Mouse (Mus musculus): Measurements from ENCODE around the gene Nup98. TPM values are rescaled to one million over a fixed set of nuclear protein-coding genes. Genes with fewer than 3 reads are reported as not detected.

The Nup98 gene
- total RNA-seq, 4 experiments from 2014 or later, result 56.0 to 84.3 (median 74.0) TPM

DNA sequence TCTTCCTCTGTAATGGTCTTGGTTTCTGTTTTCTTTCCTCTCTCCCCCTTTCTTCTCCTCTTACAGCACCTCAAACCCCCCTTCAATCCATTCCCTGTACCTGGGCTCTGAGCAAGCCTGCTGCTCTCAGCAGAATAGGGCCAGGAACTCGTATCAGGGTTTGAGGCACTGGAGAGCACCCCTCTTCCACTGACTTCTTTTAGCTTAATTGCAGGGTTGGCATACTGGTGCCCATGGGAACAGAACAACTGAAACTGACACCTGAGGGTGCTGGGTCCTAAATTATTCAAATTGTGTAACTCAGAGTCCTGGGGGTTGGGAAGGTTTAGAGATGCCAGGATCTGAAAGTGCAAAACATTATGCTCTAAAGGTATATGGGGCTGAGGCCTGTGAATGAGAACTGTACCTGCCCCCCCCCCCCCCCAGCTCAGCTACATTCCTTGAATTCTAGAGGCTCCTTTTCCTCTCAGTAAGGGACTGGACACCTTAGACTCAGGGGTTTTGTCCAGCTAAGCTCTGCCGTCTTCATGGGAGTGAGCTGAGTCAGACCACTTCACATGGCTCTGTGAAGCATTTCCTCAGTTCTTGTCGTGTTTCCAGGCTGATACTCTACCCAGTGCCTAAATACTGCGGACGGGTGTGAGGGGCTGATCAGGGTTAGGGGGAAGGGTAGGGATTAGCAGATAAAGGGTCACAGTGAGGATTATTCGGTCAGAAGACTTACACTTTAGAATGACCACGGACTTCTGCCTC is 93.2 kb downstream of the Nup98 start, which contains the start of gene Chrna10:
Gene Chrna10 (minus strand): TSS at position 250 of the 753 bp plus-strand sequence.
- DNase-seq, result no peak

DNA sequence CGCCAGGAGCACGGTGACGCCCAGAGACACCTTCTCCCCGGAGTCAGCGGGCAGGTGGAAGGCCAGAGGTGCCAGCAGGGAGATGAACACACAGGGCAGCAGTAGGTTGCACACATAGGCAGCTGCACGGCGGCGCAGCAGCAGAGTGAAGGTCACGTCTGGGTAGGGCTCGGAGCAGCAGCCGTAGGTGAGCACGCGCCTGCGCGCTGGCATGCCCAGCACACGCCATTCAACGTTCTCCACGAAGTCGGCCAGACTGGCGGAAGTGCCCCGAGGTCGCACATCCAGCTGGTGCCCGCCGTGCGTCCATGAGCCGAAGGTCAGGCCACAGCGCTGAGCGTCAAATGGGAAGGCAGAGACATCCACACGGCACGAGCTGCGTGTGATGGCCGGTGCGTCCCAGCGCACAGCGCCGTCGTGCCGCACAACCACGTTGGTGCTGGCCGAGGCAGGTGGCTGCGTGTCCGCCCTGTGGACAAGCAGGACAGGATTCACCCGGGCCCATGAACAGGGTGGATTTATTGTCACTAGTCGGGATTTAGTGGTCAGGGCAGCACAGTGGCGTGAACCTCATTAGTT is 96.7 kb downstream of the Nup98 start:
- no peak for DNase-seq

DNA sequence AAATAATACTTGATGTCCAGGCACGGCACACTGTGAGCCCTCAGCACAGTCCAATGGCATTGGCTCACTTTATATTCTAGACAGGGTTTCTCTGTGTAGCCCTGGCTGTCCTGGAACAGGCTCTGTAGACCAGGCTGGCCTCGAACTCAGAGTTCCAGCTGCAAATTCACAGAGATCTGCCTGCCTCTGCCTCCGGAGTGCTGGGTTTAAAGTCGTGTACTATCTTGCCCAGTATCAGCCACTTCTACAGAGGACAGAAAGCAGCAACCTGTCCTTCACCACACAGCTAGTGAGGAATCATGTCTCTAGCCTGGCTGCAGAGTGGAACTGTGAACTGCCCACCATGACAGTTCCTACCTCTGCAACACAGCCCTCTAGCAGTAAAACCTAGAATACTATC is 100.2 kb downstream of the Nup98 start:
- no peak for DNase-seq

DNA sequence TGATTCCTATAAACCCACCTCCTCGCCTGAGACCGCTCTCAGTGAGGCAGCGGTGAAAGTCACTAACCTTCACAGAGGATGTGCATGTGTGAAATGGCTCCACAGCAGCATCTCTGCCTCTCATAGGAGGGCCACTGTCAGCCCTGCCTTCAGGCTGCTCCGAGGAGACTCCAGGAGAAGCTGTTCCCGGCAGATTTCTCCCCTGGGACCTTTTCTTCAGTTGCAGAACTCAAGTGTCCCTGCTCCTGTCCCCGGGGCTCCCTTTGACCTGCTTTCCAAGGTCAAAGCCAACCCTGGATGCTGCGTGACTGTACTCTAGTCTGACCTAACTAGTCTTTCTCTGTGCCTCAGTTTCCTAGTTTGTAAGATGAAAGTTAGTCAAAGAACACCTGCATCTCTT is 100.8 kb downstream of the Nup98 start, which contains the start of gene Art5:
Gene Art5 (minus strand): TSS at position 319 of the 400 bp plus-strand sequence.
- no peak for DNase-seq

DNA sequence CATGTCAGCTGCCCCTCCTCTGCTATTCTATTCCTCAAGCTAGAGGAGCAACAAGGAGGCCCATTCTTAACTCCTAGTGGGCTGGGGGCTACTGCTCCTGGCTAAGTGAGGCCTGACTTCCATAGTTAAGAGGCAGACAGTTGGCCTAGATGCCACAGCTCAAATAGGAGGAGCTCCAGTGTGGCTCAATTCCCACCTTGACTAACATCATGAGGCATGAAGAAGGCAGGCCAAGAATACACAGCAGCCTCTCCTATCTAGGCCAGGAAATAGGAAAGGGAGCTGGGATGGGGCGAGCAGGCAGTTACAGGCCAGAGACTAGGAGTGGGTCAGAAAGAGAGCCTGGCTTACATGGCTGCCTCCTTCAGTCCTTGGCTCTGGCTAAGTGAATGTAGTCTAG is 101.8 kb downstream of the Nup98 start:
- DNase-seq, result no peak

DNA sequence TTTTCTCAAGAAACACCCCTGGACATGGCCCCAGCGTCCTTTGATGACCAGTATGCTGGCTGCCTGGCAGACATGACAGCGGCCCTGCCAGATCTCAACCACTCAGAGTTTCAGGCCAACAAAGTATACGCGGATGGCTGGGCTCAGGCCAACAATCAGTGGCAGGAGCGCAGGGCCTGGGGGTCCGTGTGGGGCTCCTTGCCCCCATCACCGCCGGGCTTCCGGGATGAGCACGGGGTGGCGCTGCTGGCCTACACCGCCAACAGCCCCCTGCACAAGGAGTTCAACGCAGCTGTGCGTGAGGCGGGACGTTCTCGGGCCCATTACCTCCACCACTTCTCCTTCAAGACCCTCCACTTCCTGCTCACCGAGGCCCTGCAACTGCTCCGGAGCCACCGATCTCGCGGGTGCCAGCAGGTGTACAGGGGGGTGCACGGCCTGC is 103.3 kb downstream of the Nup98 start:
- no peak for DNase-seq

DNA sequence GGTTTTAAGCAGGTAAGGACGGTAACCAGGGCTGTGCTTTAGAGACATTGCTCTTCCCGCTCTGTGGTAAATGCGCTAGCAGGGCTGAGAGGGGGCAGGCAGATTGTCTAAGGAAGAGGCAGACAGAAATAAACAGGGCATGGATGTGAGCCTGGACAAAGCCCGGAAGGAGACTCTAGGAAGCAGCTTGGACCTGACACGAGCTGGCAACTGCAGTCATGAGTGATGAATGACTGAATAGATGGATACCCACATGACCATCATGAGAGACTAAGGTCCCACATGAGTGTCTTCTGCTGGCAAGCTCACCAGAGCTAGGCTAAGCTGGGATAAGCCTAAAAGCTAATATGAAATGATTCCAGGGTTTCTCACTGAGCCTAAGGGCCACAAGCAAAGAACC is 105.8 kb downstream of the Nup98 start:
- DNase-seq, result no peak

DNA sequence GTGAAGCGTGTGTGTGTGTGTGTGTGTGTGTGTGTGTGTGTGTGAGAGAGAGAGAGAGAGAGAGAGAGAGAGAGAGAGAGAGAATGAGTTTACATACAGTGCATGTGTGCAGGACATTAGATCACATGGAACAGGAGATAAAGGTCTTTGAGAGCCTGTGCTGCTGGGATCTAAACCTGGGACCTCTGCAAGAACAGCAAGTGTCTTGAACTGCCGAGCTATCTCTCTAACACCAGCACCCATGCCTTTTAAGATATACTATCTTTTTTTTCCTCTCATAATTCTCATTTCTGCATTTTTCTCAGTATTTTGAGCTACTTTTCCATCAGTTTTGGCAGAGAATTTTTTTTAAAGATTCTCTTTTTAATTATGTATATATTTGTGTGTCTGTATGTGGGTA is 106.4 kb downstream of the Nup98 start:
- DNase-seq, result no peak

DNA sequence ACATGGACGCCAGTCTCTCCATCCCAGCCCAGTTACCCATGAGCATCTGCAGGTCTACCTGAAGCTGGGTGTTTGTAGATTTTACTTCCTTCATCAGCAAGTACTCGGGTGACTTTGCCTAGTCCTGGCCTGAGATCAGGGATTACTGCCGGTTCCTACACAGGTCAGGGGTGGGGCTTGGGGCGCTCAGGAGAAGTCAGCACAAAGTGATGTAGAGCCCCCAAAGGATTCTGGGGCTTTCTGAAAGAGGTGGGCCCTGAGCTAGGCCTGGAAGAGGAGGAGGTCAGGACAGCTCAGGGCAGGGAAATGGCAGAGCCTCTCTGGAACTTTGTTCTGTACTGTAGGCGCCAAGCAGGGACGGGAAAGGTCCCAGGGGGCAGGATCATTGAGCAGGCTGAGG is 107.3 kb downstream of the Nup98 start:
- no peak for DNase-seq

DNA sequence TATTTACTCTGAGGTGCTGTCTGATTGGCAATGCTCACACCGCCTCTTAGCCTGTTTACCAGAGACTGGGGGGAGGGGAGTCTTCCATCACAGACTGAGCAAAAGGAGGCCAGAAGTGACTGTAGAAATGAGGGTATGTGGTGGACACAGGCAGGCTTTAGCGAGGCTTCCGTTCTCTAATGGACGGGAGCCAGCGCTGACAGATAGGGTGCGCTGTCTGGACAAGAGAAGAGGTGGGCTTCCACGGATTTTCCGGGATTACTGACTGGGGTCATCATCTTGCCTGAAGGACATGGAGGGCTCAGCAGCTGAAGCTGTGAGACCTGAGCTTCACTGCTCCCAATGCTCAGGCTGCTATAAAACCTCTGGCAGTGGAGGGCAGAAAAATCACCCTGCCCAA is 107.7 kb downstream of the Nup98 start:
- DNase-seq, result no peak

DNA sequence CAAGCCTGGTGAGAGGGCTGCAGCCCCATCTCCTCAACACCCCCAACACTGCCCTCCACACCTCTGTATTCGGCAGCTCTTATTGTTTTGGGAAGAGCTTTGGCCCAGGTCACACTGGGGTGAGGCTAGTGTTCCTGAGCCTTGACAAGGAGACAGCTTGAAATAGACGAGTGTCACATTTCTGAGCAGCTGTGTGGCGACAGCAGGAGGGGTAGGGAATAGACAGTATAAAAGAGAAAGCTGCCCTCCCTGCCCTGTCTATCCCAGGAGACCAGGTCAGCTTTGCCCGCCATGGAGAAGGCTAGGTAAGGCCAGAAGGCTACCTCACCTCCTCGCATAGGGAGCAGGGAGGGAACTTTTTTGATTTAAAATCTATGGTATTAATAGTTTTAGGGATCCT is 108.5 kb downstream of the Nup98 start, which contains the start of gene Art1:
Gene Art1 (plus strand): TSS at position 257 of the 400 bp plus-strand sequence.
- no peak for DNase-seq

DNA sequence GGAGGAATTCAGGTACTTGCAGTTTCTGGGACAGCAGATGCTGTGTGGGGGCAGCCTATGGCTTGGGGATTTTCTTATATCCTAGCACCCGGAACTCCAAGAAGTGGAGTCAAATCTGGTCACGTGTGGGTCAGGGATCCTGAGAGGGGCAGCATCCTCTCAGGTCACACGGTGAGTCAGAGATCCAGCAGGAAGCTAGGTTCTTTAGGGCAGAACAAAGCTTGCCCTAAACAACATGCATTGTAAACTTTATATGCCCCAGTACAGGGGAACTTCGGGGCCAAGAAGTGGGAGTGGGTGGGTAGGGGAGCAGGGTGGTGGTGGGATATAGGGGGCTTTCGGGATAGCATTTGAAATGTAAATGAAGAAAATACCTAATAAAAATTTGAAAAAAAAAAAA is 109.1 kb downstream of the Nup98 start:
- no peak for DNase-seq

DNA sequence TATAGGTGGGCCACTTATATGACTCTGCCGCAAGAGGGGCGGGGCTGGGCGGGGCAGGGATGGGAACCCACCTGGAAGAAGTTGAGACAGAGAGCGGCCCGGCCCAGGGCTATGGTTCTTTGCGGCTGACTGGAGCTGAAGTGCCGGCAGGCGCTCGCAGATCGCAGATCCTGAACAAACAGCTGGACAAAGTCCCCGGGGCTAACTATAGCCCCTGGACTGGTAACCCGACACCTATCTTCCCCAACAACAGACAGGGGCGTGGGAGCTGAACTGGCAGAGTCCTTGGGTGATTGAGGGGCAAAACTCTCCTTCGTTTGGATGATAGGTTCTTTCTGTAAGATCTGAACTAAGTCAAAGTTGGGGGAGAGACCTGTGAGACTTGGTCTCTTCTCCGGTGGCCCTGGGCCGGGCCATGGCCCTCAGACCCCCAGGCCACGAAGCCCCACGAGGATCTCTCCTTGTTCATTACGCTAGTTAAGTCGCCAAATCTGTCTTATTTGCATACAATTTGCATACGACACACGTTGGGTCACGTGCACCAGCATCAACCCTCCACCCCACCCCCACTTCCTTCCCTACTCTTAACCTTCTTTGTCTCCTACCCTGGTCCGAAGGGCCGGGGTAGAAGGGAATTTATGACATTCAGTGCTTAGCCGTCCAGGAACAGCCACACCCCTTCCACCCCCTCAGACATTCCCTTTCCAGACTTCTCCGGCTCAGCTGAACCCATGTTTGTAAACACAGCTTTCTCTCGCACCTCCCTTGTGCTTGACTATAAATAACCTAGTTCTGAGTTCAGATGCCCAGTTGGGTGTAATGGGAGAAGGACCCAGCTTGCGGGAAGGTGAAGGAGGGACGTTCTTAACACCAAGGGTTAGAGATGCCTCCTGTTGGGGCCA is 110.0 kb downstream of the Nup98 start:
- DNase-seq, result no peak

DNA sequence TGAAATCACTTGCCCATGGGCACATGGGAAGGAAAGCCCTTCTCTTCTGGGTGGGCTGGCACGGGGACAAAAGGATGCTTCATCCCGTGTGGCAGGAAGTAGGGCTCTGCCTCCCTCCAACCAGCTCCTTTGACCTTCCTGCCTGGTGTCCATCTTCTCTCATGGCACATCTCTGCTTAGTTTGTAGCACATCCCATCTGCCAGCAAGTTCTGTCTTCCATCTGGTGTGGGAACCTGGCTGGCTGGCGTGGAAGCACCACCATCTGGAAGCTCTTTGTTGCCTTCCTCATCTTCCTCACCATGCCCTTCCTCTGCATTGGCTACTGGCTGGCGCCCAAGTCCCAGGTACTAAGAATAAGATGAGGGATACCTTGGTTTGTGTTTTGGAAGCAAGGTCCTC is 122.6 kb downstream of the Nup98 start:
- no peak for DNase-seq

DNA sequence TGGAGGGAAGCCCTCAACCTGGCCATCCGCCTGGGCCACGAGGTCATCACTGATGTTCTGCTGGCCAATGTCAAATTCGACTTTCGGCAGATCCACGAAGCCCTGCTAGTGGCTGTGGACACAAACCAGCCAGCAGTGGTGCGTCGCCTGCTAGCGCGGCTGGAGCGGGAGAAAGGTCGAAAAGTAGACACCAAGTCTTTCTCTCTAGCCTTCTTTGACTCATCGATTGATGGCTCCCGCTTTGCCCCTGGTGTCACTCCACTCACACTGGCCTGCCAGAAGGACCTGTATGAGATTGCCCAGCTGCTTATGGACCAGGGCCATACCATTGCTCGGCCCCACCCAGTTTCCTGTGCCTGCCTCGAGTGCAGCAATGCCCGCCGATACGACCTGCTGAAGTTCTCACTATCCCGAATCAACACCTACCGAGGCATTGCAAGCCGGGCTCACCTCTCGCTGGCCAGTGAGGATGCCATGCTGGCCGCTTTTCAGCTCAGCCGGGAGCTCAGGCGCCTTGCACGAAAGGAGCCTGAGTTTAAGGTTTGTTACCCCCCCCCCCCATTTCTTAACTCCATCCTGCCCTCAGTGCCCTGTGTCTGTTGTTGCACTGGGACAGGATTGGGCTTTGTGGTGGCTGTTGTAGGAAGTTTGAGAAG is 125.8 kb downstream of the Nup98 start:
- DNase-seq, result no peak

DNA sequence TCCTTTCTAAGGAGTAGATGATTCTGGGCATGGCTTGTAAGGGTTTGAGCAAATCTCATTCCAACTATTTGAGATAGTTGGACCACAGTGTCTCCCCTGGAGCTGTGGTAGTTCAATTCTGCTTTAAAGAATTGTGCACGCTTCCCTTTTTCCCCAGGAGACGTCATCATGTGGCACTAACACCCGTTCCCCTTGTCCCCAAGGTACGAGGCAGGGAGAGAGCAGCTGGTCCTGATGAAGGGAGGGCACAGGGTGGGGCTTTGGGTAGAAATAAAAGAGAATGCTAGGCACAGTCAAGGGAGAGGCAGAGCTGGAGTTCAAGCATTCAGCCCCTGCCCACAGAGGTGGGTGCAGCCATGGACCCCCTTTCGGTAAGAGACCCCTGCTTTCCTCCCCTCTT is 127.2 kb downstream of the Nup98 start, which contains the start of gene Trpc2:
Gene Trpc2 (plus strand): TSS at position 301 of the 400 bp plus-strand sequence.
- no peak for DNase-seq

DNA sequence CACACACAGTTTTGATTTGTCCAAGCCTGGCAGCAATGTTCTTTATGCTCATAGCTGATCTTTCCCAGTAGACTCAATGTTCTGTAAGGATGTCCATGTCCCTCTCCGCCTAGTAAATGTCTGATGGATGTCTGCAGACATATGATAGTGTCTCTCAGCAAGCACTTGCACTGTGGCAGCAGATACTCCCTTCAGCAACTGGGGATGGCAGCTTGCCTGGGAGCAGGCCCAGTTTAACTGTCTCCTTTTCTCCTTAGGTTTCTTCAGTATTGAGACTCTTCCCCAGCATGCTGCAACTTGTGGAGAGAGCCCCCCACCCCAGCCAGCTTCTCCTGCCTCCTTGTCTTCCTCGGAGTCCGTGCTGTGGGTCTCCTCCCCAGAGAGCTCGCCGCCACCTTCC is 128.2 kb downstream of the Nup98 start:
- no peak for DNase-seq

DNA sequence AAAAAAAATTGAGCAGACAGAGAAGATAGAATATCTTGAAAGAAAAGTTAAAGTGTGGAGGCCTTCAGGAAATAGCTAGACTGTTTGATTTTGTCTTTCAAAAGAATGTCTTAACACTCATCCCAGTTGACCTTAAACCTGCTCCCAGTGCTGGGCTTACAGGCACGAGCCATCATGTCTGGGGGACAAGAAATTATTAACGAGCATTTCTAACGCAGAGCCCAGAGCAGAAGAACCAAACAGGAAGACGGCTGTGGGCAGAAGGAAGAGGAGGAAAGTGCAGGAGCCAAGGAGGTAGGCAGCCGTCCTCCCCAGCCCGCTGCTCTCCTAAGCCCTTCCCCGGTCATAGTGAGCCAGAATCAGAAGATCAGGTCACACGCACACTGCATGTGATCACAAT is 129.7 kb downstream of the Nup98 start:
- DNase-seq, result no peak

DNA sequence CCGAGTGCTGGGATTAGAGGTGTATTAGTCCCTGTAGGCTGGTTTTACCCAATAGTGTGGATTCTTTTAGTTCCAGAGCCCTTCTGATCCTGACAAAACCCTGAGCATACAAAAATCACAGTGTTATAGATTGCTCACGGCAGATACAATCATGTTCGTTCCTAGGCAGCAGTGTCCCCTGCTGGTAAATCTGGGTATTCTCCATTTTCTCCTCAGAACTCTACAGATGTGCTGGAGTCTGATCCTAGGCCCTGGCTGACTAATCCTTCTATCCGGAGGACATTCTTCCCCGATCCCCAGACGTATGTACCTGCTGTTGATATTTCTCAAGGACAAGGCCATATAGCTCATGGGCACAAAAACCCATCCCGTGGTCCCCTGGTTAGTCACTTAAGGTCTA is 131.5 kb downstream of the Nup98 start:
- no peak for DNase-seq

DNA sequence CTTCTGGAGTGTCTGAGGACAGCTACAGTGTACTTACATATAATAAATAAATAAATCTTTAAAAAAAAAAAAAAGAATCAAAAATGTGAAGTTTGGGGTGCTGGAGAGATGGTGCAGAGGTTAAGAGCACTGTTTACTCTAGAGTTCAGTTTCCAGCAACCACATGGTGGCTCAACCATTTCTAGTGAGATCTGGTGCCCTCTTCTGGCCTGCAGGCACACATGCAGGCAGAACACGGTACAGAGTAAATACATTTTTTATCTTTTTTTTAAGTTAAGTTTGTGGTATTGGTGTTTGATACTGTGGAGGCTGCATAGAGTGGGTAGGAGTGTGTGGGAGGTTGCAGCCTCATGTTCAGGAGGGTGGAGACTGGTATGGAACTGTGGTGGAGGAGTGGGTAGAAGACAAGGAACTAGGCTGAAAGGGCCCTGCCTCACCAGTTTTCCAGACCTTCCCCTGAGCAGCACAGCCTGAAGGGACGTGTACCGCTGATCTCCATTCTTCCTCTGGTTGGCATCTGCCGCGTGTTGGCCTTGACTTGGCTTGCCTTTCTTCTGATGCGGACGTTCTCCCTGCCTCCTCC is 133.2 kb downstream of the Nup98 start:
- DNase-seq, result no peak
